10 mouse cellular contexts compared by ENCODE assay signal in genomic region chr7:46034991-46035390, GRCm38 (mm10). TPM values are rescaled to one million over a fixed set of nuclear protein-coding genes. Genes with fewer than 3 reads are reported as not detected.
DNase-seq lines count a peak whose midpoint lies in the region; ATAC-seq and TF ChIP-seq lines count a peak whose summit lies in the region.
"Had no signal": no experiment of that assay in that cellular context is flagged by ENCODE, and none has a peak within 500 bp of the region (broad histone marks: within the 10 kb centered on the region; RNA-seq: fewer than 3 reads in every experiment).

No protein-coding gene starts in this region.

- no peak for TF ChIP-seq POLR2A in small intestine, adult 2 months (IDR thresholded peaks at IDR 0.05; ENCODE audit: low read depth, low read length)

- no peak for TF ChIP-seq CTCF in small intestine, adult 2 months (IDR thresholded peaks at IDR 0.05; ENCODE audit: extremely low read depth, insufficient read length, insufficient replicate concordance, low read depth, low read length)

- no peaks in the 10 kb centered on the region for H3K9me3 ChIP-seq in liver, embryonic 11.5 days (ENCODE audit: control insufficient read depth, low read length)
- H3K9me3 ChIP-seq in forebrain, embryonic 15.5 days, result no peaks in the 10 kb centered on the region
- no peaks in the 10 kb centered on the region for H3K9me3 ChIP-seq in limb, embryonic 15.5 days

- no peak overlapping the region; the same call in 1 of the 2 replicates for H3K27ac ChIP-seq in liver, embryonic 11.5 days (ENCODE audit: low read depth, low read length)
- H3K27ac ChIP-seq in forebrain, embryonic 15.5 days (replicated peaks), result no peak overlapping the region
- H3K27ac ChIP-seq in limb, embryonic 15.5 days, result no peak overlapping the region
- peak overlapping the region; percentile 48; the same call in 1 of the 2 replicates for H3K27ac ChIP-seq in small intestine, adult 2 months (ENCODE audit: insufficient read depth, low read depth, low read length)

- H3K4me3 ChIP-seq in liver, embryonic 11.5 days (ENCODE audit: low read depth, low read length), result peak overlapping the region; percentile 97
- H3K4me3 ChIP-seq in forebrain, embryonic 15.5 days, result peak overlapping the region; percentile 69; the same call in 1 of the 2 replicates
- peak overlapping the region; percentile 82; the same call in 1 of the 2 replicates for H3K4me3 ChIP-seq in limb, embryonic 15.5 days
- H3K4me3 ChIP-seq in small intestine, adult 2 months (ENCODE audit: low read depth, low read length), result peak overlapping the region; percentile 91

- H3K27me3 ChIP-seq in liver, embryonic 11.5 days (replicated peaks; ENCODE audit: control insufficient read depth, insufficient read depth, low read length), result no peaks in the 10 kb centered on the region
- no peaks in the 10 kb centered on the region for H3K27me3 ChIP-seq in forebrain, embryonic 15.5 days
- H3K27me3 ChIP-seq in limb, embryonic 15.5 days, result no peaks in the 10 kb centered on the region
- H3K27me3 ChIP-seq in small intestine, adult 2 months (ENCODE audit: control insufficient read depth, insufficient read depth, low read length), result no peaks in the 10 kb centered on the region
- H3K27me3 ChIP-seq: Patski had no signal

- peak overlapping the region; percentile 82 for H3K4me2 ChIP-seq in liver, embryonic 11.5 days
- H3K4me2 ChIP-seq in forebrain, embryonic 15.5 days (replicated peaks), result peak overlapping the region; percentile 73
- H3K4me2 ChIP-seq in limb, embryonic 15.5 days, result peak overlapping the region; percentile 68

- peaks cover 29% of the 10 kb centered on the region for H3K4me1 ChIP-seq in liver, embryonic 11.5 days (replicated peaks; ENCODE audit: control insufficient read depth, insufficient read depth, low read length)
- H3K4me1 ChIP-seq in forebrain, embryonic 15.5 days, result peaks cover 15% of the 10 kb centered on the region
- H3K4me1 ChIP-seq in limb, embryonic 15.5 days, result peaks cover 15% of the 10 kb centered on the region
- peaks cover 21% of the 10 kb centered on the region for H3K4me1 ChIP-seq in small intestine, adult 2 months (ENCODE audit: control insufficient read depth, insufficient read depth, insufficient read length, low read length)

- no peak for ATAC-seq in liver, embryonic 11.5 days (replicated peaks; ENCODE audit: low FRiP score)
- ATAC-seq in forebrain, embryonic 15.5 days (replicated peaks), result no peak
- ATAC-seq in limb, embryonic 15.5 days (ENCODE audit: insufficient number of reproducible peaks, low FRiP score, low TSS enrichment, low read depth), result no peak
- no peak for ATAC-seq in CD4-positive, CD25-positive, alpha-beta regulatory T cell, adult 4 months
- ATAC-seq: Patski had no signal

- 52% methylated on average over 2 of the region's 2 CpGs for WGBS in liver, embryonic 11.5 days
- 76% methylated on average over 2 of the region's 2 CpGs for WGBS in forebrain, embryonic 15.5 days
- WGBS in limb, embryonic 15.5 days, result 80% methylated on average over 2 of the region's 2 CpGs
- WGBS in small intestine, adult 2 months, result 23% methylated on average over 2 of the region's 2 CpGs

- peaks cover 15% of the 10 kb centered on the region for H3K36me3 ChIP-seq in liver, embryonic 11.5 days (ENCODE audit: control insufficient read depth, insufficient read depth, low read length)
- peaks cover 8% of the 10 kb centered on the region; the same call in 1 of the 2 replicates for H3K36me3 ChIP-seq in forebrain, embryonic 15.5 days
- H3K36me3 ChIP-seq in limb, embryonic 15.5 days, result peaks cover 20% of the 10 kb centered on the region
- peaks cover 15% of the 10 kb centered on the region for H3K36me3 ChIP-seq in small intestine, adult 2 months (ENCODE audit: control insufficient read depth, insufficient read depth, low read length)

- DNase-seq in liver, embryonic 11.5 days (ENCODE audit: low spot score), result no peak
- DNase-seq in liver, result no peak
- DNase-seq in embryo, embryonic 9.5 days (ENCODE audit: extremely low spot score), result no peak
- DNase-seq in thymus, postnatal 25 days, result no peak
- DNase-seq: cerebellum, adult 11 months had no signal

- H3K9ac ChIP-seq in liver, embryonic 11.5 days (ENCODE audit: low read depth, low read length), result peak overlapping the region; percentile 87
- H3K9ac ChIP-seq in forebrain, embryonic 15.5 days (replicated peaks), result peak overlapping the region; percentile 6
- no peak overlapping the region for H3K9ac ChIP-seq in limb, embryonic 15.5 days

RNA-seq across cellular contexts. Expression of gene Nomo1, which starts 1.5 kb away (rescaled TPM):
- 45.5 and 47.6 TPM in 2 replicates for polyA plus RNA-seq in liver, embryonic 11.5 days (2014; fragmentation: Nextera tagmentation; extraction: Ambion mirVana)
- 42.2 and 42.4 TPM in 2 replicates for polyA plus RNA-seq in forebrain, embryonic 15.5 days (2015; fragmentation: Nextera tagmentation; extraction: Ambion mirVana)
- polyA plus RNA-seq in limb, embryonic 15.5 days (2015; fragmentation: Nextera tagmentation; extraction: Ambion mirVana), result 32.4 and 35.3 TPM in 2 replicates
- polyA plus RNA-seq in small intestine, adult 2 months (2012; rRNA removed), result 25.1 and 53.1 TPM in 2 replicates
- polyA plus RNA-seq in CD4-positive, CD25-positive, alpha-beta regulatory T cell, adult 4 months (2017; shearing (Covaris generic)), result 10 to 100 TPM; 18.9 to 26.9 TPM

RNA-seq across cellular contexts. Expression of gene Abcc6, which starts 4.9 kb away (rescaled TPM):
- 5.2 and 5.4 TPM in 2 replicates for polyA plus RNA-seq in liver, embryonic 11.5 days (2014; fragmentation: Nextera tagmentation; extraction: Ambion mirVana)
- polyA plus RNA-seq in forebrain, embryonic 15.5 days (2015; fragmentation: Nextera tagmentation; extraction: Ambion mirVana), result 0.27 TPM in 2 replicates
- 0.29 and 0.35 TPM in 2 replicates for polyA plus RNA-seq in limb, embryonic 15.5 days (2015; fragmentation: Nextera tagmentation; extraction: Ambion mirVana)
- polyA plus RNA-seq in small intestine, adult 2 months (2012; rRNA removed), result 7.4 and 25.5 TPM in 2 replicates
- polyA plus RNA-seq in CD4-positive, CD25-positive, alpha-beta regulatory T cell, adult 4 months (2017; shearing (Covaris generic)), result not detected
